Mouse (Mus musculus) intestine, postnatal 0 days (tissue): ENCODE measurements around the gene Rab19. TPM values are rescaled to one million over a fixed set of nuclear protein-coding genes. Genes with fewer than 3 reads are reported as not detected.
"Not testable (repeated sequence)": the region's sequence is repeated elsewhere in the genome, so short reads cannot be mapped to it uniquely, and the experiment has no call there.

Experiments used
- ATAC-seq: fragments of 200-750 bp; cut with Nextera tagmentation; 2 replicates; pipeline ENCODE4 v1.8.0; 2017; ENCODE audit warnings: mild to moderate bottlenecking, moderate TSS enrichment, moderate library complexity
- H3K27ac ChIP-seq: fragments of 300-500 bp; sonication (generic); 2 replicates; pipeline ENCODE4 v1.5.1; 2014; ENCODE audit warnings: mild to moderate bottlenecking, low read depth, low read length, moderate library complexity
- H3K27me3 ChIP-seq: fragments of 300-500 bp; sonication (generic); replicated peaks from 2 replicates; pipeline ENCODE4 v1.6.1; 2014; ENCODE audit warnings: low read length, mixed read lengths; ENCODE audit not compliant: control insufficient read depth, insufficient read depth
- H3K36me3 ChIP-seq: fragments of 300-500 bp; sonication (generic); 2 replicates; pipeline ENCODE4 v1.6.1; 2014; ENCODE audit warnings: mild to moderate bottlenecking, moderate library complexity; ENCODE audit not compliant: control insufficient read depth, insufficient read depth
- H3K4me1 ChIP-seq: fragments of 300-500 bp; sonication (generic); replicated peaks from 2 replicates; pipeline ENCODE4 v1.6.1; 2014; ENCODE audit warnings: antibody characterized with exemption, low read length, mixed read lengths; ENCODE audit not compliant: control insufficient read depth, insufficient read depth
- H3K4me2 ChIP-seq: fragments of 300-500 bp; sonication (generic); replicated peaks from 2 replicates; pipeline ENCODE4 v1.6.1; 2014; ENCODE audit warnings: low read depth, mild to moderate bottlenecking, moderate library complexity
- H3K4me3 ChIP-seq: fragments of 300-500 bp; sonication (generic); 2 replicates; pipeline ENCODE4 v1.5.1; 2014; ENCODE audit warnings: low read depth, low read length
- H3K9ac ChIP-seq: fragments of 300-500 bp; sonication (generic); 2 replicates; pipeline ENCODE4 v1.6.1; 2014; ENCODE audit warnings: mild to moderate bottlenecking, low read depth, low read length
- H3K9me3 ChIP-seq: fragments of 300-500 bp; sonication (generic); 2 replicates; pipeline ENCODE4 v1.6.1; 2016; ENCODE audit warnings: mixed run types; ENCODE audit not compliant: control insufficient read depth
- CTCF ChIP-seq: sonication (generic); IDR thresholded peaks from 2 replicates; pipeline ENCODE4 v1.5.1; 2016; ENCODE audit warnings: low read depth, mild to moderate bottlenecking, control low read depth, antibody characterized with exemption, moderate library complexity
- WGBS: fragments of 180-500 bp; shearing (Covaris S2); extraction: QIAGEN DNeasy Blood & Tissue Kit; methylation state at CpG from one replicate; pipeline ENCODE4 v1.1.7; 2014; 5-methylcytosine and 5-hydroxymethylcytosine counted together
- polyA plus RNA-seq: library from polyadenylated mRNA; unstranded; fragments of >200 nt; fragmentation: Nextera tagmentation; extraction: Ambion mirVana; gene quantifications from 2 replicates; pipeline ENCODE4 v1.2.1, GENCODE M21; 2015

Gene Rab19
- polyA plus RNA-seq, 1 experiment from 2014 or later: 14.7 TPM

DNA sequence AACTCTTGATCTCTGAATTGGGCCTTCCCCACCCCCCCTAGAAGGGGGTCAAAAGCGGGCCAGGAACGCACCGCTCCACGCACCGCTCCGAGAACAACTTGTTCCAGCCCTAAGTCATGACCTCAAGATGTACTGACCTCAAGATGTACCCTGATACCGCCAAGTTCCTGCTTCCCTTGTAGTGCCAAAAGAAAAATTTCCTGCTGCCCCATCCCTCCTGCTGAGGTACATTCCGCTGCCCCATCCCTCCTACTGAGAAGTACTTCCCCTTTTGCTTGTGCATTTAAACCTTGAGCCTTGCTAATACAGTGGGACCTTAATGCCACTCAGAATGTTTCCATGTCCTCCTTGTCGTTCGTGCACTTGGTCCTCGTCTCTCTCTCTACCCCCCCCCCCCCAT is 49.7 kb downstream of the Rab19 start:
- H3K36me3 ChIP-seq: no peaks in the 10 kb centered on the region
- 79% methylated on average over 11 of the region's 11 CpGs for WGBS
- H3K27ac ChIP-seq: no peak overlapping the region
- H3K9me3 ChIP-seq: no peaks in the 10 kb centered on the region
- H3K4me2 ChIP-seq: no peak overlapping the region
- no peak overlapping the region for H3K9ac ChIP-seq
- ATAC-seq: no peak
- no peaks in the 10 kb centered on the region for H3K27me3 ChIP-seq
- no peaks in the 10 kb centered on the region for H3K4me1 ChIP-seq
- TF ChIP-seq CTCF: no peak
- no peak overlapping the region for H3K4me3 ChIP-seq

GRCm38 (mm10) chr6:39433174-39433573 is 52.2 kb downstream of the Rab19 start:
- Histone ChIP-seq H3K4me3 (no peak overlapping the region), H3K4me1 (no peaks in the 10 kb centered on the region; the same call in 1 of the 2 replicates), H3K36me3 (no peaks in the 10 kb centered on the region), H3K27ac (no peak overlapping the region), H3K4me2 (no peak overlapping the region), H3K9ac (no peak overlapping the region), H3K9me3 (no peaks in the 10 kb centered on the region), H3K27me3 (no peaks in the 10 kb centered on the region)
- ATAC-seq: no peak
- WGBS: 84% methylated on average over 4 of the region's 4 CpGs
- TF ChIP-seq CTCF: no peak

DNA sequence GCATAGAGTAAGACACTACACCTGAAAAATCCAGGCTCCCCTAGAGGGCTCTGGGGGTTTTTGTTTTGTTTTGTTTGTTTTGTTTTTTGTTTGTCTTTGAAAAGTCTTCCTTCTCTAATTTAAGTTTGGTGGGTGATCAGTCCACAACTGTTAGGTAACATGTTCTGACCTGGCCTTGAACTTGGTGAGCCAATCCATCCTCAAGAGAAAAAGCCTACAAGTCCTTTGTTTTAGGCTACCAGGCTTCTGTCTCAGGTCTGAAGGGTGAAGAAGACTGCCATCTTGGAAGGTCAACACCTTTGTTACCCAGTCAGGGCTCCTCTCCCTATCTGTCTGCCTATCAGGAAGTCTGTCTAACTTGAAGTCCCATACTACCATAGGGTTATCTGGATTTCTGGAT is 52.7 kb downstream of the Rab19 start:
- H3K36me3 ChIP-seq: no peaks in the 10 kb centered on the region
- no peak overlapping the region for H3K4me2 ChIP-seq
- no peak overlapping the region for H3K4me3 ChIP-seq
- H3K9ac ChIP-seq: no peak overlapping the region
- no peaks in the 10 kb centered on the region for H3K27me3 ChIP-seq
- no peaks in the 10 kb centered on the region for H3K9me3 ChIP-seq
- TF ChIP-seq CTCF: no peak
- H3K27ac ChIP-seq: no peak overlapping the region
- ATAC-seq: no peak
- H3K4me1 ChIP-seq: no peaks in the 10 kb centered on the region; the same call in 1 of the 2 replicates

DNA sequence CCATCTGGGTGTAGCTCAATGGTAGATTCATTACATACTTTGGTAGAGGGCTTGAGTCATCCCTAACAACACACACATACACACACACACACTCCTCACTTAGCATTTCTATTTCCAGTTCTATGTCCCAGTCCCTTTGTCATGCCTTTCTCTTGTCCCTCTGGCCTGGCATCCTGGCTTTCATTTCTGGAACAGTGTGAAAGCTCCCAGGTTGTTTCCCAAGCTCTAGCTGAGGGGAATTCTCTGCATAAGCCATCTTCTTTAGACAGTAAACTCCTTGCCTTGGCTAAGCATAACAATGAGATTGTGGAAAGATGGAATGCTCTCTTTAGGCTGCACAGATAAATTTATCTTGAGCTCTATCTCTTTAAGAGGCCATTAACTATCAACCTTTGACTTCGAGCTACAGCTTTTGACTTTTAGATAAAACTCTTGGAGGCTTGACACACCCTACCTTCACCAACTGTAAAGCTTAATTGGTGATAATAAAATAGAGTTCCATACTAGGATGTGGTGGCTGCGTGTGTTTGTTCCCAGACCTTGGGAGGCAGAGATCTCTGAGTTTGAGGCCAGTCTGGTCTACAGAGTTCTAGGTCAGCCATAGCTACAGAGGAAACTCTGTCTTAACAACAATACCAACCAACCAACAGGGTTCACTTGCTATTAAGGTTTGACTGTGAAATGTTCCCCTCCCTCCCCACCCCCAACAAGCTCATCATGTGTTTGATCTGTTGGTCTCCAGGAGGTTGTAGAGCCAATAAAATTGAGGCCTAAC is 53.3 kb downstream of the Rab19 start:
- 29% methylated on average over 2 of the region's 2 CpGs for WGBS
- Histone ChIP-seq H3K4me3 (no peak overlapping the region), H3K4me2 (no peak overlapping the region), H3K27me3 (no peaks in the 10 kb centered on the region), H3K9me3 (no peaks in the 10 kb centered on the region), H3K27ac (no peak overlapping the region), H3K36me3 (no peaks in the 10 kb centered on the region), H3K4me1 (no peaks in the 10 kb centered on the region; the same call in 1 of the 2 replicates), H3K9ac (no peak overlapping the region)
- peak; percentile 69 for ATAC-seq
- TF ChIP-seq CTCF: no peak

GRCm38 (mm10) chr6:39434886-39435492 is 54.0 kb downstream of the Rab19 start:
- ATAC-seq: peak; percentile 54; the same call in 1 of the 2 replicates
- Histone ChIP-seq H3K4me1 (no peaks in the 10 kb centered on the region; the same call in 1 of the 2 replicates), H3K9ac (no peak overlapping the region), H3K9me3 (no peaks in the 10 kb centered on the region), H3K27ac (no peak overlapping the region), H3K4me3 (no peak overlapping the region), H3K36me3 (no peaks in the 10 kb centered on the region), H3K27me3 (no peaks in the 10 kb centered on the region), H3K4me2 (no peak overlapping the region)
- no peak for TF ChIP-seq CTCF
- 70% methylated on average over 2 of the region's 2 CpGs for WGBS

DNA sequence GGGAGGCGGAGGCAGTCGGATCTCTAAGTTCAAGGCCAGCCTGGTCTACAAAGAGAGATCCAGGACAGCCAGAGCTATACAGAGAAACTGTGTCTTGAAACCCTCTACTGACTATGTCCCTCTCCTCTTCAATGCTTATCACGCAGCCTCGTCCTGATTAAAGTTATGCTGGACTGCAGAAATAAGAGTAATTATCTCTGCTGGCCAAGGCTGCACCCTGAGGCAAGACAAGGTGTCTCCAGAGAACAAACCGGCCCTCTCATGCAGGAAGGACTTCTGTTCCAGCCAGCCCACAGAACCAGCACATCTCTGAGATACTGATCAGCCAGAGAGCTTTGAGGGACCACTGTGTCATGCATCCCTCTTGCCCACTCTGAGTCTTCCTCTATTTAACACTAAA is 54.9 kb downstream of the Rab19 start:
- no peaks in the 10 kb centered on the region for H3K9me3 ChIP-seq
- WGBS: 74% methylated on average over 5 of the region's 5 CpGs
- H3K9ac ChIP-seq: no peak overlapping the region
- no peak for TF ChIP-seq CTCF
- ATAC-seq: no peak
- no peaks in the 10 kb centered on the region for H3K27me3 ChIP-seq
- H3K27ac ChIP-seq: no peak overlapping the region
- no peaks in the 10 kb centered on the region for H3K36me3 ChIP-seq
- H3K4me2 ChIP-seq: no peak overlapping the region
- H3K4me1 ChIP-seq: no peaks in the 10 kb centered on the region; the same call in 1 of the 2 replicates
- no peak overlapping the region for H3K4me3 ChIP-seq

GRCm38 (mm10) chr6:39437519-39437918 is 56.5 kb downstream of the Rab19 start:
- not testable (repeated sequence) for H3K36me3 ChIP-seq, ATAC-seq, H3K9ac ChIP-seq, H3K9me3 ChIP-seq, H3K27ac ChIP-seq, H3K4me3 ChIP-seq, H3K4me1 ChIP-seq, H3K4me2 ChIP-seq, H3K27me3 ChIP-seq
- WGBS: 85% methylated on average over 6 of the region's 6 CpGs

Other genes with a start within 250 kb of the Rab19 start
- 2.3 and 2.9 TPM in 2 replicates for gene Kdm7a, start 174.4 kb upstream of the Rab19 start, polyA plus RNA-seq
- 36.1 TPM in 2 replicates for gene Slc37a3, start 3.5 kb upstream of the Rab19 start, polyA plus RNA-seq
- gene Mkrn1, start 39.3 kb downstream of the Rab19 start, polyA plus RNA-seq: 81.9 and 83.1 TPM in 2 replicates
- gene Dennd2a, start 176.7 kb downstream of the Rab19 start, polyA plus RNA-seq: 3.8 and 3.9 TPM in 2 replicates
- gene Adck2, start 192.7 kb downstream of the Rab19 start, polyA plus RNA-seq: 18.0 and 19.4 TPM in 2 replicates
- gene Gm42420, start 204.6 kb downstream of the Rab19 start, polyA plus RNA-seq: 0.60 and 2.0 TPM in 2 replicates
- gene Ndufb2, start 211.4 kb downstream of the Rab19 start, polyA plus RNA-seq: 483 and 498 TPM in 2 replicates